Mouse (Mus musculus) layer of hippocampus, adult 8-10 months (tissue): Measurements from ENCODE around the gene Mpped2. TPM values are rescaled to one million over a fixed set of nuclear protein-coding genes. Genes with fewer than 3 reads are reported as not detected.

Source experiments
- DNase-seq, 2 experiments: peaks; one replicate each; pipeline ENCODE4 v3.0.0; 2022; ENCODE audit warnings: low spot score in 2 of 2
- total RNA-seq, 4 experiments: library from RNA; stranded (reverse); gene quantifications; 2 replicates each; pipeline ENCODE4 v1.2.4; 2022

Gene Mpped2
- total RNA-seq, 4 experiments from 2014 or later: 31.3 to 42.6 (median 36.7) TPM

DNA sequence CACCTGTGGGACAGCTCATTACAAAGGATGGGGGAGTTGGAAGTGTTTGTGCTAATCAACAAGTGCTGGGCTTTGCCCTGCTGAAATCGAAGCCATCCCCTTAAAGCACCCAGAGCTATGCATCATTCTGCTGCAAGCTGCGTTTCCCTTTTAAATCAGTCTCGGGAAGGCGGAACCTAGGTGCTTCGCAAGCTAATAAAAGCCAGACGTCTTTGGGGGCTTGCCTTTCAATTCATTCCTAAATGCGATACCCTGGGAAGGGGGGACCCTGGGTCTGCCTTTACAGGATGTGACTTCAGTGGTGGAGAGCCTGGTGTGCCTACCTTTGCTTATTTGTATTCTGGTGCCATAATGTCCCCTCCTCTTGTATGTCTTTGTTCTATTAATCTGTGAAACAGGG lies 103.2 kb downstream of the Mpped2 start:
- no peak for DNase-seq

DNA sequence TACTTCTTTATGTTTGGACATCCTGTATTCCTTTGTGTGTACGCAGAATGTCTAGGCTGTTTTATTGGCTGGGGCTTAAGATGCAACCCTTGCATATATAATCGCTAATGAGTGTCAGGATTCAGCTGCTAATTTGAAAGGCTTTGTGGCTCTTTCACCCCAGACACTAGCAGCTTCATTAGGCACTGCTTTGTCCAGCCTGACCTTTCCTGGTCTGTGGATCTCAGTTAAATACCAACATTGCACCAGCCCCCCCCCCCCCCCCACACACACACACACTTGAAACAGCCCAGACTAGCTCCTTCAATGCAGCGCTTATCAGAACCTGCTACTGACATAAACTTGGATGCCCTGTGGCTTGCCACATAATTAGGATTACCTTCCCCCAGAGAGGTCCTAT lies 104.8 kb downstream of the Mpped2 start:
- no peak for DNase-seq

DNA sequence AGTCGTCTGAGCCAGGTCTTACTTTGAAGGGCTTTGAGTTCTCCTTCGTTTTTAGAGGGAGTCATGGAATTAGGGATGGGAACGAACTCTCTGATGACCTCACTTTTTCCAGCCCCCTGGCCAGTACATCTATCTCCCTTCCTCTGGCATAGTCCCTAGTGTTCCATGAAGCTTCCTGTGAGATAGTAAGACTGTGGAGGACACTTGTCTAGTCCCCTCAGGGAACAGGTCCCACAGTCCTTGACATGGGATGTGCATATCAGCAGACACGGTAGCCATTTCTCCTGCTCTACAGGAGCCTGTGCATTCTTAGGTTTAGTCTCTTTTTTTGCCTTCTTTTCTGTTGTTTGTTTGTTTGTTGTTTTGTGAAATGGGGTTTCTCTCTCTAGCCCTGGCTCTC lies 105.8 kb downstream of the Mpped2 start:
- no peak for DNase-seq

DNA sequence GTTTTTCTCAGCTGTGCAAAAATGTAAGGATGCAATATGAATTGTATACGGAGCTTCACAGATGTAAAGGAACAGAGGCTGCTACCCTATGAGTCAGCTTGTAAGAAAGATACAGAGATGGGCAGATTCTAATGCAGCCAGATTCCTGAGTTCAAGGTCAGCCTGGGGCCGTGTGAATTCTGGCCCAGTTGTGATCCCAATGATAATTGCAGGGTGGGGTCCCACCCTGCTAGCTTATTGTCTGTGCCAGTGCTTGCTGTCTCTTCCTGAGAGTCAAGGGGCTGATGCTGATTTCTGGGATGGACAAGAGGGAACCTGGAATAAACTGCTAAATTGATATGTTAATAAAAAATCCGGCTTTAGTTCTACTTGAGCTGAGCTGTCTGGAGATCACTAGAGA lies 122.8 kb downstream of the Mpped2 start:
- no peak for DNase-seq

DNA sequence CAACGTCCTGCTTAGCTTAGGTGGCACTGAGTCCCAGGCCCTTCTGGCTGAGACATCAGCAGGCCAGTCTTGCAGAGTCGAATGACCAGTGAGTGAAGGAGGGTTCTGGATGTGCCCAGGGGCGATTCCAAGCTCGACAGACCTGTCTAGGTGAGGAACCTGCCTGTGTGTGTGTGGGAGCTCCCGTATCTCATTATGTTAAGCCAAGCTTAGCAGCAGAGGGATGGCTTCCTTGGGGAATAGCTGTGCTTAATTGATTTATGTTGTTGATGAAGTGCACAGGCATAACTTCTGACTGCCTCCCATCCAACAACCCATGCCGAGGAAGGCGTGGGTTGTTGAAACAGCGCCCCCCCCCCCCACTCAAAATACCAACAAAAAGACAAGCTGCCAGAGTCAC lies 128.2 kb downstream of the Mpped2 start:
- DNase-seq: no peak

DNA sequence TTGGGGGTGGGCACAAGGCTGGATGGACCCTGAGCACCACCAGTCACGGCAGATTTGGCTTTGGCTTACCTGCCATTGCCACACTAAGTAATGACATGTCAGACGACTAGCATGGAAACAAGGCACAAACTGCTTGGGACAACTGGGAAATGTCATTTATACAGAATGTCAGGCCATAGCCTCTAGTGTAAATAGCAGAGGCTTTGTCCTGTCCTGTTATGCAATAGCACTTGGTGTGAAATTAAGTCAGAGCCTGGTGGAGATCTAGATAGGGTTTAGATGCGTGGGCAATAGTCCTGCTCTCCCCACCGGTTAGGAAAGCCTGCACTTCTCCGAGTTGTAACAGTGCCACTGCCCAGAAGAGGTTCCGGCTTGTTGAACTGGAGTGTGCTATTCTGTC lies 128.8 kb downstream of the Mpped2 start:
- DNase-seq: no peak

DNA sequence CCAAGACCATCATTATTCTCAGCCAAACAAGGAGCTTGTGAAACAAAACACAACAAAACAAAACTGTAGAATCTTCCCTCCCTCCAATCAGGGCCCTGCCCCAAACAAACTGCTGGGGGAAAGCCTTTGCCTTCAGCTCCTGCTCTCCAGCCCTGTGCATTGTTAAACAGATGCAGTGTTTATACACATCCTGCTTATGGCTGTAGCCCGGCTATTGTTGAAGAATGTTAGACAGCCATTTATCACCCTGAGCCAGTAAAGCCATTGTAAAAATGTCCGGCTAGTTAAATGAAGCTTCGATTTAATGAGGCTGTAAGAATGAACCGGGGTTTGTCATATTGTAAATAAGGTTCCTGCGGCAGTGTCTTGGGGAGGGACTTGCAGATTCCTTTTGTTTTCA lies 129.5 kb downstream of the Mpped2 start:
- no peak for DNase-seq

DNA sequence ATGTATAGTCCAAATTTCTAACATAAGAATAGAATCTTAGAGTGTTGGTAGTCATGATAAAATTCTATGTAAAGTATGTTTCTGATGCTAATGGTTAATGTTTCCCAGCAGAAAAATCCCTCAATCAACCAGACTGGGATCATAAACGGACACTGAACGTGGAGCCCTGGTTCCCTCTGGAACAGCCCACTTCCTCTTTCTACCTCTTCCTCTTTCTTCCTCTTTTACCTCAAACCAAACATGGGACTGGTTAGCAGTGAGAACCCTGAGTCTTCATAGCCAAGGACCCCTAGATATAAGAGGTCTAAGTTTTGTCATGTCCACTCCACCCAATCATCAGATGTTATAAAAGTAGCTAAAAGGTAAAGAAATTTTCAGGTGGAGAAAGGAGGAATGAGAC lies 132.4 kb downstream of the Mpped2 start:
- no peak for DNase-seq

DNA sequence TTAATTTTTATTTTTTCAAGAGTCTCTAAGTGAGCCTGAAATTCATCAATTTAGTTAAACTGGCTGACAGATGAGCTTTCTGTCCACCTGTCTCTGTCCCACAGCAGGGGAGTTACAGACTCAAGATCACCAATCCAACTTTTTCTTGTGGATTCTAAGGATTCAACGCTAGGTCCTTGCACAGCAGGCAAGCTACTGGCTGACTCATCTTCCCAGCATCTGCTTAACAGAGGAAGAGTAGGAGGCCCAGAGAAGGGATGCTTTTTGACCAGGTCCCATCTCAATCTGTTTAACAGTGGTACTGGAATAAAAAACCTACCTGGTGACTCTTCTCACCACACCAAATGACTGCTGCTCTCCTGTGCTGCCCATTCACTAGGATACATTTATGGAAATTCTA lies 133.0 kb downstream of the Mpped2 start:
- no peak for DNase-seq

DNA sequence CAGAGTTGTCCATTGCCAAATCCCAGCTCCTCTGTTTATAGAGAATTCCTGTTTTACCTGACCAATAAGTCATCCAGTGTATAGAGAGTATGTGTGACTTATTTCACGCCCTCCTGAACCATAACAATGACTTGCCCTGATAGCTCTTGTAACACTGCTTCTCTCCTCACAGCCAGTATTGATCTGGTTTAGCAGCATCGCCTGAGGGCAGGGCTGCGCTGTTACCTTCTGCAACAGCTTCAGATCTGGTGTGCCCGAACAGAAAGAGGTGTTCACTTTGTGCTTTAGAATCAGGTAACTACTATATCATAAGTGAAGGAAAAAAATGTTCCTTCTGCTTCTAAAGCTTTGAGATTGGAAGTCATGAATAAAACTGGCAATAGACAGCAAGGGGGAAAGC lies 133.7 kb downstream of the Mpped2 start:
- no peak for DNase-seq

DNA sequence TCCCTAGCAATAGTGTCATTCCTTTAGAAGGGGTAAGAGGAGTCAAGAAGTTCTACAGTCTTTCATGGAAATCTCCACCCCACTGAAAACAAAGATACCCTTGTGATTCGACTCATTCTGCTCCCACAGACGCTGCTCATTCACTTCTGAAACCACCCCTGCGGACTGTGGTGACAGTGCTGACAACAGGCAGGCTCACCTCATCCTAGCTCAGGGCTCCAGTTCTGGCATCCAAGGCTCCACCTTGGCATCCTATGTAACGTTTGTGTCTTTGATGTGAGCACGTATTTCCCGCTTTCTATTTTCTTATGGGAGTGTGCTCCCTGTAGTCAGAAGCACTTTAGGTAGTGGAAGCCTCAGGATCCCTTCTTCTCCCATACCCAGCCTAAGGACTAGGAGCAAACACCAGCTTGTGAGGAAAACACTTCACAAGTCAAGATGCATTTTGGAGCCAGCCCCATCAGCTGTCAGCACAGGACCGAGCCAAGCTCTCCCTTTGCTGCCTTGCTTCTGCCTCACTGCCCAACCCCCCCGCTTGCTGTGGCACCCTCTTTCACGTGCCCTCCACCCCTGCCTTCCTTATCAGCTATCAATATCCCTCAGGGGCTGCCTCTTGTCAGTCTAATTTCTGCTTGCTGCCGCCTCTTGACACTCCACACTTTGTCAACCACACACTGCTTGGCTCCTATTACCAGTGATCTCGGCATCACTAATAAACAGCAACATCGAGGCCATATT lies 135.7 kb downstream of the Mpped2 start:
- DNase-seq: no peak

DNA sequence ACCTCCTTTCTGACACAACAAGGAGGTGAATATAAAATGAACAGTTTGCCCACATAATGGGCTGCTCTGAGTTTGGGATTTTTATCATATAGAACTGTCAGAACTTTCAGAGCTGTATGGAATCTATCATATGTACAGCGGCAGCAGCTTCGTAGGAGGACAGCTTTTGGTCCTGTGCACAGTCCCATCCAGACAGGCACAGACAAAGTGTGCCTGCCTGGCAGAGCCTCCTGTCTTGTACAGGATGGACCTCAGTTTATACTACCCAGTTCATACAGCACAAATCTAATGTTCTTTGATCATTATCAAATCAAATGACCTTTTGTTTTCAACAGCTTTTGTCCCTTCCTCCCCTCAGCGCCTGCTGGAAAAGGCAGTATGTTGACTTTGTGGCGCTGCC lies 136.4 kb downstream of the Mpped2 start:
- no peak for DNase-seq

DNA sequence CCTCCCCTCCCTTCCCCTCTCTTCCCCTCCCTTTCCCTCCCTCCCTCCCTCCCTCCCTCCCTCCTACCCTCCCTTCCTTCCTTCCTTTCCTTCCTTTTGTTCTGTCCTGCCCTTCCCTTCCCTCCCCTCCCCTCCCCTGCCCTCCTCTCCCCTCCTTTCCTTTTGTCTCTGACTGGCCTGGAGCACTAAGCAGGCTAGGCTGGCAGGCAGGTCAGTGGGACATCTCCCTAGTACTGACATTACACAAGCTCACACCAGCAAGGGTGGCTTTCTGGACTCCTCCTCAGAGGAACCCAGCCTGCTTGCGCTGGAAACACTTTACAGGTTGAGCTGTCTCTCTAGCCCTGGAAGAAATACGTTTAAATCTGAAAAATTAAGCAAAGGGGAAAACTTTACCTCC lies 139.5 kb downstream of the Mpped2 start:
- no peak for DNase-seq

DNA sequence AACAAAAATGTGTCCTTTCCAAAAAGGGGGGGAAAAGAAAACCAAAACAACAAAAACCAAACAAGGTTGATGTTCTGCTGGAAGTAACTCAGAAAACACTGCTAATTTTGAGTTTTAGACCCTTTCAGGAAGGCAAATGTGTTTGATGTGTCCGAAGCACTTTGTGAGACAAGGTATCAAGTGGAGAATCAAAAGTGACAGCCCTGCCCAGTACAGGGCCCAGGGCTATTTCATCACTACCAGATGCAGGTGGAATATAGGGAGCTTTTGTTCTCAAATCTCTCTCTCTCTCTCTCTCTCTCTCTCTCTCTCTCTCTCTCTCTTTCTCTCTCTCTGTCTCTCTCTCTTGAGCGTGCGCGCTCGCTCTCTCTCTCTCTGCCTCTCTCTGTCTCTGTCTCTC lies 140.1 kb downstream of the Mpped2 start:
- DNase-seq: no peak

DNA sequence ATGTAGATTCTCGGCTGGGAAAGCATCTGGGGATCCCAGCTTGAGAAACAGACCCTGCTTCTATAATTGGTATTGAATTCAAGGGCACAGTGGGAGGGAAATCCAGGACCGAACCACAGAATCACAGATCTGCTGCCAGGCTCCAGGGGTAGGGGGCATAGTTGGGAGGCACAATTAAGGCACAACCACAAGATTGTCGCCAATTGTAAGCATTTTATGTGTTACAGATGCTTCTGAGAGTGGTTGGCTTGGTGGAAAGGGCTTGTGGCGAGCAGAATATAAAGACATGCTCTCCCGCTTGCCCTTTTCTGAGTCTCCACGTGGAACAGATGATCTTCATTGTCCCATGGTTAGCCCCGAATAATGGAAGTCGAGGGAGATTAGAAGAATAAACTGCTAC lies 142.3 kb downstream of the Mpped2 start:
- no peak for DNase-seq

DNA sequence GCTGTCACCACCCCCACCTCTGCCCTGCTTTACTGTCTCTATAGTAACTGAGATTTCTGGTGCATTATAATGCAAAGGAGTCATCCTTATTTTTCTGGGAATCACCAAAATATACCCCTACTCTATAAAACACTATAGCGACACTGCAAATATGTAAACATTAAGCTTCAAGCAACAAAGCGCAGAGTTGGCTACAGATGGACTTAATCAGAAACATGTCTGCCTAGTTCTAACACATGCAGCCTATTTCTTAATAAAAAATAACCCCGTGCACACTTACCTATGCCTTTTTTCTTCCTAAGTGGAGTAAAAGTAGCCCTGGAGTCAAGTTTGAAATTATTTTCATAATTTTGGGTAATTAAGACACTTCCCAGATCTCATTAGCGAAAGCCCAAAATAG lies 144.2 kb downstream of the Mpped2 start:
- DNase-seq: no peak

DNA sequence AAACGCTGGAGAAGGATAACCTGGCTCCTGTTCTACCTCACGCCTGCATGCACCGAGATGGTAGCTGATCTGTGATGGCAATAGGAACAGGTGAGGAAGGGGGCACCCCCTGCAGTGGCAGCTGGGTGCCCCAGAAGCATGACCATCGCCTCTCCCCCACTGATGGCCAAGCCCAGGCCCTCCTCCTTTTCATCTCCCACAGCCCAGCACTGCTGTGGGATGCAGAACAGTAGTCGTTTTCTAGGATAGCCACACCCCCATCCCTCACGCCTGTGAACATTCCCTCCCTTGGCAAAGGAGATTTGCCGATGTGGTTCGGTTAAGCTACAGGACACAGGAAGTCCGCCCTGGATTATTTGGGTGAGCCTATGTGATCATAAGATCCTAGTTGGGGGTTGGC lies 151.1 kb downstream of the Mpped2 start:
- no peak for DNase-seq

DNA sequence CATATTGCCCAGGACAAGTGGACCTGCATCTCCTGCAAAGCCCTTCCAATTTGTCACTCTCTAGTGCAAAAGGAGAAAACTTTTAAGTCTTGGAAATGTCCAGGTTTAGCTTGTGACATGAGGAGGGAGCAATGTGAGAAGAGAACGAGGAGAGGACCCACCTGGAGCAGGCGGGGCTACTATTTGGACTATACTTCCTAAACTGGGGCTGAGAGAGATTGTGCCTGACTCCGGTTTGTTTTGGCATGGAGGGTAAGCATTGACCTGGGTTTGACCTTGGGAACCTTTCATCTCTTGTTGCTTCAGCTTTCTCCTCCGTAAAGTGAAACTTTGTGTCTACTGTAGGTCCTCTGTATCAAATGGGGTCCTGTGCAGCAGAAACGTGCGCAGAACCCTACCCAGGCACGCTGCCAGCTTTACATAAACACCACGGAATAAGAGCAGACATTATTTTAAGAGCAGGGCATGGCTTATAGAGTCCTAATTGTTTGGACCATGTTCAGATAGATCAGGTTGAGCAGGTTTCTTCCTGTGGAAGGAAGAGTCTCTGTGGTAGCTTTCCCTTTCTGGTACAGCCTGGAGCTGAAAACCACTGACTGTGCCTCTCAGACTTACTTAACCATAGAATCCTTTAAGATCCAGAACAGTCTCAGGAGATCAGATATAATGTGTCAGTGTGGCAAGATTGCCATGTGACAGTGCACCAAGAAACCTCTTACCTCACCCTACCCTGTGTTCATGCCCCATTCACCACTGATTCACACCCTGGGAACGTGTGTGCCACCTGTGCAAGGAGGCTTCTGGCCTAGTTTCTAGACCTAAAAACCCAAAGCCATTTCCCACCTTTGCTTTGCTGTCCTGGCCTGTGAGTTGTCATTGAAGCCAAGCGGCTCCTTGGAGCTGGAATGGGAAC lies 152.0 kb downstream of the Mpped2 start:
- no peak for DNase-seq

DNA sequence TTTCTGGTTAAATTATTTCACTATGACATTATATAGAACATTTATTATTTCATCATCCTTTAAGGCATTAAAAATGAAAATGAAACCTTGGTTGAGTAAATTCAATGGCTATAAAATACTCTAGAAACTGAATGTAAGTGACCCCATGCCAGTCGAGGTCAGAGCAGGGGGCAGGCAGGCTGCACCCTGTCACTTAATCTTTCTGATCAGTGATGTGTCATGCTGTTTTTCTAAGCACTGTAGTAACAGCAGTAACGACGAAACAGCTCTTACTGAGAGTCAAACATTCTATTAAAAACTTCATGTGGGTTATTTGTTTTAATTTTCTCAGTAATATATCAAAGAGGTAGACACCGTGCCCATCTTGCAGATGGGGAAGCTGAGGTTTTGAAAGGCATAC lies 153.4 kb downstream of the Mpped2 start:
- no peak for DNase-seq

DNA sequence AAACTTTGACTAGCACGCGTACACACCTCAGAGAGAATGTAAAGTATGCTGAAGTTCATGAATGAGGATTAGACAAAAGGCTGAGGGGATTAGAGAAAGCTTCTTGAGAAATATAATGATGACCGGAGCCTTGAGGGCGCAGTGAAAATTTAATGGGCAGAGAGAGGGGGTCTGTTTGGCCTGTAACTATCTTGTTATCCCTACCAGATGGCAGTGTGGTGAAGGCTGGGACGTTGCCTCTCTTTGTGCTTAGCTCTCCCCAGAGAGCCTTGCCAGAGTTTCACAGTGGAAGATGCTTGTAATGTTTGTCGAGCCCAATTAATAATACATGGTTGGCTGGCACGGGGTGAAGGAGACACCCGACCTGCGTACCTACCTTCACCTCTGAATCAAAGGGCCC lies 156.3 kb downstream of the Mpped2 start:
- DNase-seq: no peak

DNA sequence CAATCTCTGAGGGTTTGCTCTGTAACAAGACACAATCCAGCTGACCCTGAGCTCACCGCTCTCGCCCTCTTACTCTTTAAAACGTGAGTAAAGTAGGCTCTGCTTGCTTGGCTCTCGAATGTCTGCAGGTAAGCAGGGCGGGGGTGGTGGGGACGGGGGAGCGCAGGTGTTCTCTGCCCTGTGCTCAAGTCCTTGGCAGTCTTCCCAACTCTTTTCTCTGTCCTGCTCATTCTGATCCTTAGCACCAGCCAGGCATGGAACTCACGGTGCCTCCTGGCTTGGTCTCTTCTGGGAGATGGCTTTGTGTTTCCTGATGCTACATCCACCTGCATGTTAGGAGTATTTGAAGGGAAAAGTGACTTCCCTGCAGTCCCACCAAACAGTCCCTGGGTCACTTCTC lies 158.4 kb downstream of the Mpped2 start:
- no peak for DNase-seq

DNA sequence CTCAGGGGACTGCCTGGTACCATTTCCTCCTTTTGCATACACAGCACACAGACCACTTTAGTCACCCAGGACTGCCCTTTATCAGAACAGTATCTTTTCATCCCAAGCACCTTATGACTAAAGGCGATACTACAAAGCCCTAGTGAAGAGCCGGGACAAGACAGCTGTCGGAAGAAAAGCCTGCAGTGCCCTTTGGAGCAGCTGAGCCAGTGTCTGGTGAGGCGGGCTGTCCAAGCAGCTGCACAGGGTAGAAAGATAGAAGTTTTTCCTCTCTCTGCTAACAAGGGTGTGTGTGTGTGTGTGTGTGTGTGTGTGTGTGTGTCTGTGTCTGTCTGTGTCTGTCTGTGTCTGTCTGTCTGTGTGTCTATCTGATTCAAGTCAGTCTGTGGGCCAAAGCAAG lies 161.1 kb downstream of the Mpped2 start:
- DNase-seq: no peak

DNA sequence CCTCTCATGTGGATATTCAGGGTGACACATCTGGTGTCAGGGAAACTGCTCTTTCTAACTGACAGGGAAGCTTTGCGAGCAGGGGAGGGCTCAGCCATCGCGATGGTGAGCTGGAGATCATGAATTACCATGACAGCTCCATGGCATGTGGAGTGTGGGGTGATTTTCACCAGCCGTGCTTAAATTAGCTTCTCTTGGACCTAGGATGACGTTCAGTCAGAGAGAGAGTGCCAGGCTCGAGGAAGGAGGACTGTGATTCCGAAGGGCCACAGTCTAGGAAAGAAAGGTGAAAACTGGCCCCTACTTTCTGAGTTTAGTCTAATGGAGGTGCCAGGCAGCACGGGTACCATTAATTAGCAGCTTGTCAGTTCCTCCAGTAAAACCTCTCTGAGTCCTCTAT lies 161.7 kb downstream of the Mpped2 start:
- DNase-seq: no peak
